Mouse (Mus musculus) gastrocnemius, postnatal 10 days (tissue): ENCODE measurements around the gene Rhbdd3. TPM values are rescaled to one million over a fixed set of nuclear protein-coding genes. Genes with fewer than 3 reads are reported as not detected.

ENCODE experiments used
- DNase-seq: peaks from one replicate; pipeline ENCODE4 v3.0.0; 2021; ENCODE audit warnings: mixed read lengths
- total RNA-seq, 2 experiments: library from RNA; stranded (reverse); gene quantifications; 2 replicates each; pipeline ENCODE4 v1.2.3; 2021

The Rhbdd3 gene
- total RNA-seq, 2 experiments from 2014 or later = 21.5 to 24.8 TPM

- peak; percentile 90 for DNase-seq
Measured at GRCm38 (mm10) chr11:5114931-5115581, 16.3 kb downstream of the Rhbdd3 start.

DNA sequence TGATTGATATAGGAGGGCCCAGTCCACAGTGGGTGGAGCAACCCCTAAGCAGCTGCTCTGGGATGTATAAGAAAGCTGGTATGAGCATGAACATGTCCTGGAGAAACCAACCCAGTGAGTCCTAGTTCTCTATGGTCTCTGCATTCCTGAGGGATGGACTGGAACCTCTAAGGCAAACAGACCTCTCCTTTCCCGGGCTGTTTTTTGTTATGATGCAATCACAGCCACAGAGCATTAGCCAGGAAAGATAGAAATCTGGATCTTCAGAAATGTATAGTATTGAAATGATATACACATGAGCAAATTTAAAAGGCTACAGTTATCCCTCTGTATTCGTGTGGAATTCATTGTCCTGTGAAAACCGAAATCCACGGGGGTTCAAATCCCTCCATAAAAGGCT lies 27.0 kb downstream of the Rhbdd3 start:
- DNase-seq = no peak

DNA sequence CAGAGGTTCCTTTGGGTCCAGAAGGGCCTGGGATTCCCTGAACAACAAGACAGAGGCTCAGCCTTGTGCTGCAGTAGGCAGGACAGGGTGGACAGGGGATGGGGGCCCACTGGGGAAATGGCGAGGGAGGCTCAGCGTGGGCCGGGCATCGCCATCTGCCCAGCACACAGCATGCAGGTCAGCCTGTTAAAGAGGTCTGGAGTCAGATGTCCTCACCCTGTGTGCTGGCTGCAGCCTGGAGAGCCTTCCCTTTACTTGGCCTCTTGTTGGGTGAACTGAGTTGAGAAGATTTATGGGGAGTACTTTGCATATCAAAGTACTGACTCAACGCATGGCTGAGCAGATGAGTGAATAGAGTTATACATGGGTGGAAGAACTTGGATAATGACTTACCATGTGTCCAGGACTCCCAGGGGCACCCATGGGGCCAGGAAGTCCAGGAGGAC lies 30.3 kb downstream of the Rhbdd3 start:
- DNase-seq = no peak

GRCm38 (mm10) chr11:5130111-5130665 lies 31.5 kb downstream of the Rhbdd3 start:
- DNase-seq = no peak

DNA sequence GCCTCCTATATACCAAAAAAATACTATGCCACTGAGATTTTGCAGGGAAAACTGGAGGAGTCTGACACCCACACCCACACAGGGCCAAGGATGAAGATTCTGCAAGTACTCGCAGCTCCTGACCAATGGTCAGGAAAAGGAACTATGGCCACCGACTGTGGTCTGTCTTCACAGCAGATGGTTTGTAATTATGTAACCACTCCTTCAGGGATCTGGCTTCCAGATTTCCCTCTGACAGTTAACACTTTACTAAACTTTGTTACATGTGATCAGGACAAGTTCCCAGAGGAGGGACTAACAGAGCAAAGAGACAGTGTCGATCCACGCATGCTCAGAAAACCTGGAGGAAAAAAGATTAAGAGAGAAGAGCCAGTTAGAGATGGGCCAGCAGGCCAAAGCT lies 34.0 kb downstream of the Rhbdd3 start:
- DNase-seq = no peak

DNA sequence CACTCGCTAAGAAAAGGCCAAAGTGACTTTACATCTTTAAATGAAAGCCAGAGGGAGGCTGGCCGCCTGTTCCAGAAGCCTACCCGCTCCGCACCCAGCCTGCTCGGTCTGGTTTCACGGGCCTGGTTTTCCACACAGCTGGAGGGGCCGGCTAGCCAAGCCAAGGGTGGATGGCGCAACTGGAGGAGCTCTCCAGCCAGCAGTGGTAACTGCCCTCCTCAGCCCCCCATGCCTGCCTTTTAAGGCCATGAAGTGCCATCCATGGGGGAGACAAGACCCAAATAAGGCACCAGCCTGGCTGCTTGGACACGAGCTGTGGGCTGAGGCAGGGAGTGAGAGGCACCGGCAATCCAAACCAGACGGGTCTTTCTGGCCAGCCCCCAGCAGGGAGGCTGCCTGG lies 37.2 kb downstream of the Rhbdd3 start:
- DNase-seq = no peak

DNA sequence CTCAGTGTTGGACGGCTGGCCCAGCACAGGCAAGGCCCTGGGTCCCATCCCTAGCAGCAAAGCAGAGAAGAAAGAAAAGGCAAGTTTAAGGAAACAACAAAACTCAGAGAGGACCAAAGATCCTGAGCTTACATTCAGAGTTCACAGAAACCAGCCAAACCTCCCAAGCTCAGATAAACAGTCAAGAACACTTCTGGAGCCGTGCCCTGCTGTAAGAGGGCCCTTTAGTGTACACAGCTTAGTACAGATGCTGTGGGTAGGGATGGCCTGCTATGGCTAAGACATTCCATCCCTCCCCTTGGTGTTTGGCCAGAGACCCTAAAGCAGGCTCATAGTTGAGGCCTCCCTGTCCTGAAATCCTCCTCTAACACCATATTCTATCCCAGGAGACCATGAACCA lies 39.9 kb downstream of the Rhbdd3 start:
- DNase-seq = no peak

DNA sequence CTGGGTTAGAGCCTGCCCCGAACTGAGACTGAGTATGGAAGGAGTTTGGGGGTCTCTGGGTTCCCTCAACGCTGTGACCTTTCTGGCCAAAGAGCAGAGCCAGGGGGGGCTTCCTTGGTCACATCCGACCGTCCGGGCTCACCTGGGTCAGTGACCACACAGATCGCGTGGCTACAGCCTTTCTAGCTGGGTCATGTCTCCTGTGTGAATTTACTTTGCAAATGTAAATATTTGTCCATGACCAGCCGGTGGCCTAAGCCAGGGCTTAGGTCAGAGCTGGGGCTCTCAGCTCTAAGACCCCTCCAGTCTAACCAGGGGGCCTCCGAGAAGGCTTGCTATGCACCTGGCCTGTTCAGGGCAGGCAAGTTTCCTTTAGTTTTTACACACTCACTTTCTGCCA lies 40.6 kb downstream of the Rhbdd3 start:
- no peak for DNase-seq

DNA sequence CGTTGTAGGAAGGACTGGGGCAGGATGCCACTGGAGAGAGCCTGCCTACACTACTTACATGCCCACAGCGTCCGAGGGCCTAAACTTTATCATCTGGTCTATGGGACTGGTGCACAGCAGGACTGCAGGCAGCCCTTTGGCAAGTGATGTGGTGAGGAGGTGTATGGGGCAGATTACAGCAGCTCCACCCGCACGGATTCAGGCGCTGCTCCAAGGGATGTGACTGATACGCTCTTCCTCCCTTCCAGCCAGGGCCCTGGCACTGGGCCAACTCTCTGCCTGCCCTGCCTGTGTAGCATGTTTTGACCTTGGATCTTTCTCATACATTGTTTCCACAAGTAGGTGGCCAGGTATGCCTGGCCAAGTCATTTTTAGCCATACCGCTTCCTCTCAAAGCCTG lies 41.9 kb downstream of the Rhbdd3 start:
- peak; percentile 82 for DNase-seq

DNA sequence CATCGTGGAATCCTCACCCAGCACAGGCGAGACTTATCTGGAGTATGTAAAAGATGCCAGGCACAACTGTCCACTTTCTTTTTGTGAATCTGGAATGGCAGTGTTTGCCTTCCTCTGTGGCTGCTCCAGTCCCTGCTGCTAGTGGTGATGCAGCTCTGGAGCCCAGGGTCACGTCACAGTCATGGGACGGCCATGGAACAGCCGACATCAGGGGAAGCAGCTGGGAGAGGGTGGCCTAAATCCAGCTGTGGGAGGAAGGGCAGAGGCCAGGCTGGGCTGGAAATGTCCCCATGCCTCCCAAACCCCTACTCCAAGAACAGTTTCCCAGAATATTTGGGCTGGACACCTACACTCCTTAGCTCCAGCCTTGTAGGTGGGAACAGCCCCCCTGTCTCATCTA lies 42.5 kb downstream of the Rhbdd3 start:
- no peak for DNase-seq

- DNase-seq = no peak
Measured at GRCm38 (mm10) chr11:5141965-5142364, 43.2 kb downstream of the Rhbdd3 start.

DNA sequence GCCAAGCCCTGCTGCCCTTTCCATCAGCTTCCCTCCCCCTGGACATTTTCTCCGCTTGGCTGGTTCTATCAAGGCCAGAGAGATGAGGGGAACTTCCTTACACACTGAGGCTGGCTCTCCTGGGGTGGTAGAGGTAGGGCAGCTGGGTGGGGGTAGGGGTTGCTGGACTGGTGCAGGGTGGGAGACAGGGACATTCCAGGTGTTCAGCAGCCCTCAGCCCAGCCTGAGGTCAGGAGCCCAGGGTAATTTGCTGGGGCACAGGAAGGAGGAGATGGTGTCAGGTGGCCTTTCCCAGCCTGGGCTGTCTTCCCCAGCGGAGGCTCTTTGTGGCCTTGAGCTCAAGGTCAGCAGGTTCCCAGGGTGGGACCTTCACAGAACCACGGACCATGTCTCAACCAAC lies 46.9 kb downstream of the Rhbdd3 start:
- DNase-seq = no peak

DNA sequence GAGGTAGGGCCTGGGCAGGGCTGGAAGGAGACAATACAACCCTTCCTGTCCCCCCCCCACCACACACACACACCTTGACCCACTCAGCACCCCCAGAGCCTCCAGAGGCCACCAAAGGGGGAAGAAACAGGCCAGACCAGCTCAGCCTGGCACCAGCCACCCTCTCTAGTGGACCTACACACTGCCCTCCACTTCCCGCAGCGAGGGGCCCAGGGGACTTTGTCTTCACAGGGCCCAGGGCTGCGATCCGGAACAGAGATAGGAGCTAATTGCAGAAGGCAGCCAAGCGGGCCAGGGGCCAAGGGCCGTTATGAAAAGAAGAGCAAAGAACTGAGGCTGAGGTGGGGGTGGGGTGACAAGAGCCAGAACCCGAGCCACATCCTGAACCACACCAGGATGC lies 50.5 kb downstream of the Rhbdd3 start:
- no peak for DNase-seq

- no peak for DNase-seq
Measured at GRCm38 (mm10) chr11:5149955-5150354, 51.2 kb downstream of the Rhbdd3 start.

DNA sequence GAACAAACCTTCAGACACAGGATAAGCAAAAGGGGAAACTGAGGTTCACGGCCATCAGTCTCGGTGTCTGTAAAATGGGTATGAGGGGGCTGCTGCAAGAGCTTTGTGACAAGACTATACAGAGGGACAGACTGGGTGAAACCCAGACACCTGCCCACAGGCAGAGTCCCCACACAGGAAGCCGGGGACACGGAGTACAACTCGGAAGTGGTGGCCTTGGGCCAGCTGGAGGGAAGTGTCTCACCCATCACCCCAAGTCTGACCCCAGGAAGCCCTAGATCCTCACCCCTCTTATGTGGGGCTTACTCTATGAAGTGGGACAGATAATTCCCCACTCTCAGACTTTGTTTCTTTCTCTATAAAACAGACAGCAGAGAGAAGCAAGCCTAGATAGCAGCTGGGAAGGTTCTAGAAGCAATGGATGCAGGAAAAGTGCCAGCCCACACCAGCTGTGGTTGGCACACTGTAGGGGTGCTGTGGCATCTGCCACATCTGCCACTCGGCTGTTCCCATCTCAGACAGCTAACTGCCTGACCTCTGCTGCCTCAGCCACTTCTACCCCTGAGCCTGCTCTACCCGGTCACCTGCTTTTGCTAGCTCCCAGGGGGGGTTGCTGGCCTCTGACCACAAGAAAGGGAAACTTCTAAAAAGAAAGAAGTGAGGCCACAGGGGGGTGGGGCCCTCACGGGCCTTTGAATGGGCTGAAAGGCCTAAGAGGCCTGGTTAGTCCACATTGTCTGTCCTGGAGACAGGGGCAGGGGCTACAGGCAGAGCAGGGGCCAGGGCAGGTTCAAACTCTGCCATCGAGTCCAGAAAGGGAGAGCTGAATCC lies 51.9 kb downstream of the Rhbdd3 start:
- no peak for DNase-seq

GRCm38 (mm10) chr11:5151247-5151630 lies 52.5 kb downstream of the Rhbdd3 start:
- DNase-seq = no peak

GRCm38 (mm10) chr11:5151680-5152337 lies 53.1 kb downstream of the Rhbdd3 start, which contains the start of gene Emid1:
Gene Emid1 (minus strand): TSS chr11:5152257.
- DNase-seq = no peak

GRCm38 (mm10) chr11:5154961-5155805 lies 56.5 kb downstream of the Rhbdd3 start:
- no peak for DNase-seq
